Mouse (Mus musculus) cortical plate, adult 2 months (tissue): ENCODE results near the gene Frmd4a.

Source experiments
- CTCF ChIP-seq: fragments of 200-500 bp; IDR thresholded peaks from 2 replicates; pipeline ENCODE4 v1.5.1; 2011; ENCODE audit warnings: mild to moderate bottlenecking, control low read depth, low read length; ENCODE audit not compliant: insufficient read depth; ENCODE audit errors: extremely low read depth
- POLR2A ChIP-seq: fragments of 200-500 bp; IDR thresholded peaks from 2 replicates; pipeline ENCODE4 v1.6.1; 2011; ENCODE audit warnings: mild to moderate bottlenecking, low read length, control low read depth; ENCODE audit not compliant: insufficient read depth; ENCODE audit errors: extremely low read depth

DNA sequence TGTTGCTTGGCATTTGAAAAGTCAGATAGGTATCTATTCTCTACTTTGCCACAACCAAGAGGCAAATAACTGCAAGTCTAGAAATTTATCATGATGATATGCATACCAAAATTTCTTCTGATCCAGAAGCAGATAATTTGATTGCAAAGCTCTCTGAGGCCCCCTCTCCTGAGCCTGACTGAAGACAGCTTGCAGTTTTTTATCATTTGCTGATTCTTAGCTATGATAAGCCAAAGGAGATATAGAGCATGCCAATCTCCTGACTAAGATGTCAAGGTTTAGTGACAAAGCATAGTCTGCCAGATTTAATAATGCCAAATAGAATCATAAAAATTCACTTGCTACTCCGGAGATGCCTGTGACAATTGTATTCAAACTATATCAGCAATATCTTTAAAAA lies 240.1 kb downstream of the Frmd4a start:
- TF ChIP-seq POLR2A (no peak), CTCF (no peak)
